Mouse (Mus musculus) MEL (cell line): Measurements from ENCODE around the gene Fyttd1. TPM values are rescaled to one million over a fixed set of nuclear protein-coding genes. Genes with fewer than 3 reads are reported as not detected.

ENCODE experiments used
- polyA plus RNA-seq, 2 experiments: library from polyadenylated mRNA; stranded (reverse) in 1 of 2; unstranded in 1 of 2; fragments of >175 nt in 1 of 2; fragments of >200 nt in 1 of 2; gene quantifications; 2 replicates each; pipeline versions ENCODE4 v1.2.1 to v1.2.4; 2012; ENCODE audit warnings: low replicate concordance in 2 of 2, low read depth in 1 of 2; ENCODE audit not compliant: insufficient read length in 2 of 2, insufficient read depth in 1 of 2, missing spikeins in 1 of 2
- total RNA-seq: library from RNA; depleted of rRNA; stranded (reverse); fragments of 300-350 nt; gene quantifications from 2 replicates; pipeline ENCODE4 v1.2.3, GENCODE M21; 2012; rRNA removed

Gene Fyttd1
- total and polyA plus RNA-seq, 3 experiments: 44.3 to 76.0 TPM; not detected in 1

Other genes starting within 250 kb of the Fyttd1 start
- gene Tnk2, start 233.6 kb upstream of the Fyttd1 start, total RNA-seq: 30.3 and 34.8 TPM in 2 replicates
- gene Tnk2, start 233.6 kb upstream of the Fyttd1 start, polyA plus RNA-seq: 10 to 100 TPM in 1 of 2 experiments, not detected in 1; 77.0 TPM
- gene Muc4, start 141.6 kb upstream of the Fyttd1 start, total RNA-seq: not detected in 2 replicates
- gene Muc4, start 141.6 kb upstream of the Fyttd1 start, polyA plus RNA-seq: not detected
- gene Muc20, start 80.1 kb upstream of the Fyttd1 start, total RNA-seq: not detected in 2 replicates
- gene Muc20, start 80.1 kb upstream of the Fyttd1 start, polyA plus RNA-seq: not detected
- not detected in 2 replicates for gene Smbd1, start 67.0 kb upstream of the Fyttd1 start, total RNA-seq
- gene Smbd1, start 67.0 kb upstream of the Fyttd1 start, polyA plus RNA-seq: not detected
- 10.2 and 10.7 TPM in 2 replicates for gene Rubcn, start 266 bp downstream of the Fyttd1 start, total RNA-seq
- 10 to 100 TPM in 1 of 2 experiments, not detected in 1; 14.6 TPM for gene Rubcn, start 266 bp downstream of the Fyttd1 start, polyA plus RNA-seq
- 8.6 and 9.5 TPM in 2 replicates for gene Lrch3, start 36.6 kb downstream of the Fyttd1 start, total RNA-seq
- 10 to 100 TPM in 1 of 2 experiments, not detected in 1; 17.0 TPM for gene Lrch3, start 36.6 kb downstream of the Fyttd1 start, polyA plus RNA-seq
- gene Iqcg, start 178.7 kb downstream of the Fyttd1 start, total RNA-seq: 13.6 and 15.0 TPM in 2 replicates
- gene Iqcg, start 178.7 kb downstream of the Fyttd1 start, polyA plus RNA-seq: 10 to 100 TPM in 1 of 2 experiments, not detected in 1; 40.4 TPM
- gene Rpl35a, start 179.0 kb downstream of the Fyttd1 start, total RNA-seq: 2,034 and 2,314 TPM in 2 replicates
- gene Rpl35a, start 179.0 kb downstream of the Fyttd1 start, polyA plus RNA-seq: 1,000 to 10,000 TPM in 1 of 2 experiments, not detected in 1; 1,572 TPM
- 2.0 and 2.7 TPM in 2 replicates for gene Lmln, start 185.0 kb downstream of the Fyttd1 start, total RNA-seq
- gene Lmln, start 185.0 kb downstream of the Fyttd1 start, polyA plus RNA-seq: 1 to 10 TPM in 1 of 2 experiments, not detected in 1; 3.8 TPM